Comparison of ENCODE assay signal across 16 mouse cellular contexts in the genomic region with DNA sequence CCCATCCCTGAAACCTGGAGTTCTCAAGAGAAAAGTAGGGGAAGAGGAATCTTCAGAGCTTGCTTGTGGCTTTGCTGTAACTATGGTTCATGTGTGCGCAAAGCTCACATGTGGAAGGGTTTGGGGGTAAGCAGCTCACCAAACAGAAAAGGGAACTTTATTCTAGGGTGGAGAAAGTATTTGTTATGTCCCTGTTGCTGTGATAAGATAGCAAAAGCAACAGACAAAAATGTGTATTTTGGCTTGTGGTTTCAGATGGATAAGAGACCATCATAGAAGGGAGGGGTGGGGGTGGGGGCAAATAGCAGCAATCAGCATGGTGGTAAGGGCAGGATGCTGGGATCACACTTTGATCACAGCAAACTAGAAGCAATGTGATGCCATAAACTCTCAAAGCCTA.
DNase-seq lines count a peak whose midpoint lies in the region; ATAC-seq and TF ChIP-seq lines count a peak whose summit lies in the region.
"Had no signal": no experiment of that assay in that cellular context is flagged by ENCODE, and none has a peak within 500 bp of the region (broad histone marks: within the 10 kb centered on the region; RNA-seq: fewer than 3 reads in every experiment).

No protein-coding gene starts in this region.

- peaks cover 41% of the 10 kb centered on the region for H3K4me1 ChIP-seq in liver, embryonic 13.5 days (replicated peaks)
- H3K4me1 ChIP-seq in liver, postnatal 0 days (ENCODE audit: insufficient read depth), result no peaks in the 10 kb centered on the region
- H3K4me1 ChIP-seq: forebrain, embryonic 12.5 days; hindbrain, embryonic 15.5 days had no signal

- no peaks in the 10 kb centered on the region for H3K9me3 ChIP-seq in liver, embryonic 13.5 days (replicated peaks)
- H3K9me3 ChIP-seq in liver, postnatal 0 days (ENCODE audit: low read length), result no peaks in the 10 kb centered on the region
- H3K9me3 ChIP-seq: embryonic facial prominence, embryonic 13.5 days; forebrain, embryonic 12.5 days; heart, embryonic 12.5 days; hindbrain, embryonic 15.5 days had no signal

- TF ChIP-seq CTCF in liver, postnatal 0 days (IDR thresholded peaks at IDR 0.05; ENCODE audit: low read depth), result no peak

- peak; percentile 83; the same call in 1 of the 2 replicates for TF ChIP-seq EP300 in liver, postnatal 0 days (IDR thresholded peaks at IDR 0.05; ENCODE audit: low read depth)

- no peaks in the 10 kb centered on the region for H3K27me3 ChIP-seq in liver, embryonic 13.5 days
- H3K27me3 ChIP-seq in liver, postnatal 0 days (ENCODE audit: insufficient read depth, low read length), result no peaks in the 10 kb centered on the region
- H3K27me3 ChIP-seq: embryonic facial prominence, embryonic 13.5 days; forebrain, embryonic 12.5 days; heart, embryonic 12.5 days; hindbrain, embryonic 15.5 days had no signal

- H3K36me3 ChIP-seq in liver, embryonic 13.5 days, result no peaks in the 10 kb centered on the region
- no peaks in the 10 kb centered on the region for H3K36me3 ChIP-seq in liver, postnatal 0 days (replicated peaks; ENCODE audit: insufficient read depth, low read length)
- H3K36me3 ChIP-seq: embryonic facial prominence, embryonic 13.5 days; forebrain, embryonic 12.5 days; heart, embryonic 12.5 days; hindbrain, embryonic 15.5 days had no signal

- intact Hi-C loops in heart, postnatal 36 days (cut with DNase I), result no loop called here

- no peak overlapping the region for H3K4me2 ChIP-seq in liver, embryonic 13.5 days
- H3K4me2 ChIP-seq in liver, postnatal 0 days (ENCODE audit: low read depth, low read length), result no peak overlapping the region
- H3K4me2 ChIP-seq: embryonic facial prominence, embryonic 13.5 days; forebrain, embryonic 12.5 days; heart, embryonic 12.5 days; hindbrain, embryonic 15.5 days had no signal

- no peak overlapping the region for H3K9ac ChIP-seq in liver, embryonic 13.5 days
- no peak overlapping the region for H3K9ac ChIP-seq in liver, postnatal 0 days (replicated peaks)
- H3K9ac ChIP-seq: embryonic facial prominence, embryonic 13.5 days; forebrain, embryonic 12.5 days; heart, embryonic 12.5 days; hindbrain, embryonic 15.5 days had no signal

- no peak for DNase-seq in liver, embryonic 13.5 days
- DNase-seq in liver, postnatal 0 days, result no peak
- no peak for DNase-seq in cerebellum, postnatal 25 days
- DNase-seq in heart, postnatal 36 days, result no peak
- DNase-seq in thymus, postnatal 0 days (ENCODE audit: low spot score), result no peak
- DNase-seq: adrenal gland, postnatal 10 days; cerebellum, adult 11 months; cerebellum, adult 8-10 months; cerebellum, postnatal 14 days; gastrocnemius, adult 2 months; gastrocnemius, postnatal 25 days had no signal

- H3K4me3 ChIP-seq in liver, embryonic 13.5 days (replicated peaks), result no peak overlapping the region
- no peak overlapping the region for H3K4me3 ChIP-seq in liver, postnatal 0 days (ENCODE audit: low read depth, low read length)
- H3K4me3 ChIP-seq: embryonic facial prominence, embryonic 13.5 days; forebrain, embryonic 12.5 days; gastrocnemius, adult 2 months; heart, embryonic 12.5 days; hindbrain, embryonic 15.5 days had no signal

- H3K27ac ChIP-seq in liver, embryonic 13.5 days, result no peak overlapping the region
- no peak overlapping the region for H3K27ac ChIP-seq in liver, postnatal 0 days (ENCODE audit: low read depth)
- H3K27ac ChIP-seq: embryonic facial prominence, embryonic 13.5 days; forebrain, embryonic 12.5 days; gastrocnemius, adult 2 months; hindbrain, embryonic 15.5 days had no signal

- 19% methylated on average over 1 of the region's 1 CpGs for whole genome bisulfite sequencing in liver, embryonic 13.5 days (ENCODE audit: insufficient replicate concordance)
- 60% methylated on average over 1 of the region's 1 CpGs for WGBS in liver, postnatal 0 days (ENCODE audit: insufficient replicate concordance)

- ATAC-seq in common myeloid progenitor, adult 5-6 weeks (replicated peaks; ENCODE audit: low read depth, poor library complexity, severe bottlenecking), result peak; percentile 73
- ATAC-seq in liver, embryonic 13.5 days (ENCODE audit: low read depth), result peak; percentile 71
- no peak for ATAC-seq in liver, postnatal 0 days
